Mouse (Mus musculus): Measurements from ENCODE around the gene Ghr. TPM values are rescaled to one million over a fixed set of nuclear protein-coding genes. Genes with fewer than 3 reads are reported as not detected.
A peak's percentile ranks its signal among the peaks of the same experiment; 100 is the strongest.

The Ghr gene
- total and polyA plus RNA-seq, 2 experiments from 2014 or later, result 7.9 to 11.8 TPM

GRCm38 (mm10) chr15:3580216-3580615 is 3.1 kb downstream of the Ghr start:
- 93% methylated on average over 2 of the region's 2 CpGs for WGBS
- no peak overlapping the region for H3K4me3 ChIP-seq (ENCODE audit: low read depth, low read length)
- H3K36me3 ChIP-seq (ENCODE audit: insufficient read depth, low read length), result no peaks in the 10 kb centered on the region
- peak; percentile 18 for DNase-seq (ENCODE audit: low spot score)
- no peaks in the 10 kb centered on the region for H3K9me3 ChIP-seq (ENCODE audit: low read length)
- no peak for ATAC-seq (ENCODE audit: low FRiP score)
- no peak overlapping the region for H3K27ac ChIP-seq (ENCODE audit: low read depth, low read length)
- TF ChIP-seq CTCF (IDR thresholded peaks at IDR 0.05), result no peak
- no peak overlapping the region for H3K9ac ChIP-seq (replicated peaks; ENCODE audit: low read length, poor library complexity, severe bottlenecking)
- H3K4me2 ChIP-seq (ENCODE audit: low read depth, low read length, poor library complexity, severe bottlenecking), result no peak overlapping the region
- no peaks in the 10 kb centered on the region for H3K27me3 ChIP-seq (ENCODE audit: insufficient read depth, low read length)
- H3K4me1 ChIP-seq (ENCODE audit: insufficient read depth, low read length), result no peaks in the 10 kb centered on the region

- H3K9me3 ChIP-seq (ENCODE audit: low read length), result no peaks in the 10 kb centered on the region
- no peak for ATAC-seq (ENCODE audit: low FRiP score)
- DNase-seq (ENCODE audit: low spot score), result no peak
- H3K4me1 ChIP-seq (ENCODE audit: insufficient read depth, low read length), result no peaks in the 10 kb centered on the region
- no peak for TF ChIP-seq CTCF (IDR thresholded peaks at IDR 0.05)
- no peak overlapping the region for H3K9ac ChIP-seq (replicated peaks; ENCODE audit: low read length, poor library complexity, severe bottlenecking)
- no peaks in the 10 kb centered on the region for H3K27me3 ChIP-seq (ENCODE audit: insufficient read depth, low read length)
- H3K4me2 ChIP-seq (ENCODE audit: low read depth, low read length, poor library complexity, severe bottlenecking), result no peak overlapping the region
- H3K27ac ChIP-seq (ENCODE audit: low read depth, low read length), result no peak overlapping the region
- H3K4me3 ChIP-seq (ENCODE audit: low read depth, low read length), result no peak overlapping the region
- no peaks in the 10 kb centered on the region for H3K36me3 ChIP-seq (ENCODE audit: insufficient read depth, low read length)
- WGBS, result 69% methylated on average over 5 of the region's 5 CpGs
Measured at GRCm38 (mm10) chr15:3578286-3578980, 4.9 kb downstream of the Ghr start.

- Histone ChIP-seq H3K9ac (replicated peaks; ENCODE audit: low read length, poor library complexity, severe bottlenecking) (no peak overlapping the region), H3K36me3 (ENCODE audit: insufficient read depth, low read length) (no peaks in the 10 kb centered on the region), H3K4me3 (ENCODE audit: low read depth, low read length) (no peak overlapping the region), H3K27ac (ENCODE audit: low read depth, low read length) (no peak overlapping the region), H3K9me3 (ENCODE audit: low read length) (no peaks in the 10 kb centered on the region), H3K4me2 (ENCODE audit: low read depth, low read length, poor library complexity, severe bottlenecking) (no peak overlapping the region), H3K4me1 (ENCODE audit: insufficient read depth, low read length) (no peaks in the 10 kb centered on the region), H3K27me3 (ENCODE audit: insufficient read depth, low read length) (no peaks in the 10 kb centered on the region)
- no peak for ATAC-seq (ENCODE audit: low FRiP score)
- no peak for TF ChIP-seq CTCF (IDR thresholded peaks at IDR 0.05)
- no peak for DNase-seq (ENCODE audit: low spot score)
- WGBS, result 98% methylated on average over 2 of the region's 2 CpGs
Measured at GRCm38 (mm10) chr15:3569178-3569903, 14.0 kb downstream of the Ghr start.

- Histone ChIP-seq H3K4me1 (ENCODE audit: insufficient read depth, low read length) (no peaks in the 10 kb centered on the region), H3K9me3 (ENCODE audit: low read length) (no peaks in the 10 kb centered on the region), H3K4me3 (ENCODE audit: low read depth, low read length) (no peak overlapping the region), H3K27me3 (ENCODE audit: insufficient read depth, low read length) (no peaks in the 10 kb centered on the region), H3K4me2 (ENCODE audit: low read depth, low read length, poor library complexity, severe bottlenecking) (no peak overlapping the region), H3K27ac (ENCODE audit: low read depth, low read length) (no peak overlapping the region), H3K36me3 (ENCODE audit: insufficient read depth, low read length) (no peaks in the 10 kb centered on the region), H3K9ac (replicated peaks; ENCODE audit: low read length, poor library complexity, severe bottlenecking) (no peak overlapping the region)
- ATAC-seq (ENCODE audit: low FRiP score), result no peak
- no peak for TF ChIP-seq CTCF (IDR thresholded peaks at IDR 0.05)
- DNase-seq (ENCODE audit: low spot score), result no peak
- 80% methylated on average over 4 of the region's 4 CpGs for WGBS
Measured at GRCm38 (mm10) chr15:3564570-3564969, 18.7 kb downstream of the Ghr start.

- WGBS, result 62% methylated on average over 7 of the region's 7 CpGs
- no peak overlapping the region for H3K4me3 ChIP-seq (ENCODE audit: low read depth, low read length)
- no peak overlapping the region for H3K4me2 ChIP-seq (ENCODE audit: low read depth, low read length, poor library complexity, severe bottlenecking)
Measured at GRCm38 (mm10) chr15:3563929-3564516, 19.3 kb downstream of the Ghr start.

GRCm38 (mm10) chr15:3563473-3563872 is 19.8 kb downstream of the Ghr start:
- Histone ChIP-seq H3K4me3 (ENCODE audit: low read depth, low read length) (no peak overlapping the region), H3K36me3 (ENCODE audit: insufficient read depth, low read length) (no peaks in the 10 kb centered on the region), H3K27ac (ENCODE audit: low read depth, low read length) (no peak overlapping the region), H3K4me2 (ENCODE audit: low read depth, low read length, poor library complexity, severe bottlenecking) (no peak overlapping the region), H3K27me3 (ENCODE audit: insufficient read depth, low read length) (no peaks in the 10 kb centered on the region), H3K9me3 (ENCODE audit: low read length) (no peaks in the 10 kb centered on the region), H3K4me1 (ENCODE audit: insufficient read depth, low read length) (no peaks in the 10 kb centered on the region), H3K9ac (replicated peaks; ENCODE audit: low read length, poor library complexity, severe bottlenecking) (no peak overlapping the region)
- no peak for DNase-seq (ENCODE audit: low spot score)
- TF ChIP-seq CTCF (IDR thresholded peaks at IDR 0.05), result no peak
- 83% methylated on average over 1 of the region's 1 CpGs for WGBS
- no peak for ATAC-seq (ENCODE audit: low FRiP score)

More at GRCm38 (mm10) chr15:3563929-3564516, 19.3 kb downstream of the Ghr start:
- no peaks in the 10 kb centered on the region for H3K4me1 ChIP-seq (ENCODE audit: insufficient read depth, low read length)
- no peaks in the 10 kb centered on the region for H3K9me3 ChIP-seq (ENCODE audit: low read length)
- no peak overlapping the region for H3K9ac ChIP-seq (replicated peaks; ENCODE audit: low read length, poor library complexity, severe bottlenecking)
- no peaks in the 10 kb centered on the region for H3K36me3 ChIP-seq (ENCODE audit: insufficient read depth, low read length)
- ATAC-seq (ENCODE audit: low FRiP score) (no peak), DNase-seq (ENCODE audit: low spot score) (peak; percentile 17)
- no peak overlapping the region for H3K27ac ChIP-seq (ENCODE audit: low read depth, low read length)
- no peaks in the 10 kb centered on the region for H3K27me3 ChIP-seq (ENCODE audit: insufficient read depth, low read length)
- peak; percentile 18; the same call in 1 of the 2 replicates for TF ChIP-seq CTCF (IDR thresholded peaks at IDR 0.05)

Data from midbrain, postnatal 0 days (tissue).